Mouse (Mus musculus): ENCODE data around the gene Jmy. TPM values are rescaled to one million over a fixed set of nuclear protein-coding genes. Genes with fewer than 3 reads are reported as not detected.
A peak's percentile ranks its signal among the peaks of the same experiment; 100 is the strongest.
"Not testable (repeated sequence)": the region's sequence is repeated elsewhere in the genome, so short reads cannot be mapped to it uniquely, and the experiment has no call there.

Jmy gene
- 10 to 100 TPM; 41.8 to 42.0 TPM for total RNA-seq (2021)
- long read RNA-seq, experiment 1, partial matches to known transcripts: 2 of 3 reads
- long read RNA-seq, experiment 1, other reads (novel, unspliced or antisense): 1 of 3 reads
- long read RNA-seq, experiment 2, full-length matches to known transcripts: 1 of 3 reads
- long read RNA-seq, experiment 2, partial matches to known transcripts: 0 of 3 reads
- long read RNA-seq, experiment 2, other reads (novel, unspliced or antisense): 2 of 3 reads

DNA sequence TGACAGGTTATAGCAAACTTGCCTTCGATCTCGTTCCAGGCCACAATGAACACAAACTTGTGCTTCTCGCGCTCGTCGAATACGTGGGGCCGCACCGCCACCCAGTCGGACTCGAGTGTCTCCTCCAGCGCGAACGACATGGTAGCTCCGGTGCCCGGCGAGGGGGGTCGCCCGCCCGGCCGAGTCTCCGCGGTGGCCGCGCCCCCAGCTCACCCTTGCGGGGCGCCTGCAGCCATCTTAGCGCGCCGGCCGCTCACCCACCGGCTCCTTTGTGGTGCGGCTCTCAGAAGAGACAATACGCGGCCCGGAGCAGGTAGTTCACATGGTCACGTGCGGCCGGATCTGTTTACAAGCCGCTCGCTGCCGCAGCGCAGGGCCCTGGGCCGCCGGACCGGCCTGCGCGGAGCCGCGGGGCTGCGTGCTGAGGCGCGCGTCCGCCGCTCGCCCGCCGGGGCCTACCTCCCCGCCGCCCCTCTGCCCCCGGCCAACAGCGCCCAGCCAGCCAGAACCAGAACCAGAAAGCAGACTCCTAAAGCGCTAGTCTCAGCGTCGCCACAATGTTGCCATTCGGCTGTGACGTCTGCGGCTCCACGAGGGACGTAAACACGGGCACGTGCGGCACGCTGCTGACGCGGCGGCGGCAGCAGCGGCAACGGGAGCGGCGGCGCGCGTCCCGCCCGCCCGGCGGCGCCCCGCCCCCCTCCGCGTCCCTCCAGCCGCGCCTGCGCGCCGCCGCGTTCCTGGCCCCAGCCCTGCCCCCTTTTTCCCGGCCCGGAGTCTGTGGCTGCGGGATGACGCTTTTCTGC is at the start of gene Jmy:
Gene Jmy, minus strand, starts transcription at position 642 of the 806 bp plus-strand sequence.
- peak; percentile 79 to 86 for DNase-seq (ENCODE audit: low spot score in 2 of 2)

DNA sequence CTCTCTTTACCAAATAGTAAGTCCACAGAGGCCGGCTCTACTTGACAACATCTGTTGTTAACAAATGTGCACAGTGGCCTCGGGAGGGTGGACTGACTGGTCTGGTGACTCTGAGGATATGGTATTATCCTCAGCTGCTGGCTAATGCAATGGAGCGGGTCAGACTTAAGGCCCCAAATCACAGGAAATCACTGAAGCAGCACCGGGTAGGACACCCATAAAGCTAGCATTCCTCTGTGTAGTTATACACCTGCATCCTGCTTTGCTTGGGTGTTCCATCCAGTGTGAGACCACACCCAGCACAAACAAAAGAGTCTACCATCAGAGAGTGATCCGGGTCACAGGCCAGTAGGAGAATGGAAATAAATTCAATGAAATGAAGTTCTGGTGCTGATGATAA is 48.0 kb upstream of the Jmy start:
- no peak for DNase-seq (ENCODE audit: low spot score in 2 of 2)

DNA sequence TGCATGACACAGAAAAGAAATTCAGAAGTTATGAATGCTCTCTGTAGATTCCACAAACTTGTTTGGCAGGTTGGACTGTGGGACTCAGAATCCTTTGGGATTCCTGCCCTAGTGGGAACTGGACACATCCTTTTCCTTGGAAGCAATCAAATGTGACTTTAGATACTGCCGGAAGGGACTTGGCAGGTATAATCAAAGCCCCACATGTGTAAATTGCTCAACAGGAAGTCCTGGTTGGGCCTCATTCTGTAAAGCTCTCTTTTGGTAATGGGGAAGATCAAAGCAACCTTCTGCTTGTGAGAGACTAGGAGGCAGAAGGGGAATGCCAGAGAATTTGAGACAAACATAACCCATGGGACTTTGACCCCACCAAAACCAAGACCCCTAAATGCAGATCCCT is 46.4 kb upstream of the Jmy start:
- DNase-seq (ENCODE audit: low spot score in 2 of 2): no peak

DNA sequence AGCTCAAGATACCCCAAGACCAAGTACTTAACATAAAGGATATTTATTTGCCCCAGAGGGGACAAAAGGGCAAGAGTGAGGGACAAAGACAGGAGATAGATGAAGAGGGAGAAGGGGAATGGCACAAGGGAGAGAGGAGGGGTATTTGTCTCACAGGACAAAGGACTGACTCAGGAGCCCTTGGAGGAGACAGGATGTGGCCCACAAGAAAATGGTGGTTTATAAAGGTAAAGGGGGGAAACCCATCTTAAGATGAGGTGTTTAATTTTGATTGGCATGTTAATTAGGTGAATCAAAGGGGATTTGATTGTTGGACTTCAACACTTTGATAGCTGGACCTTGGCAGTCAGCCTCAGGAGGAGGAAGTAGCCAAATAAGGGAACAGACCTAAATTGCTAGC is 44.7 kb upstream of the Jmy start:
- DNase-seq (ENCODE audit: low spot score in 2 of 2): no peak

DNA sequence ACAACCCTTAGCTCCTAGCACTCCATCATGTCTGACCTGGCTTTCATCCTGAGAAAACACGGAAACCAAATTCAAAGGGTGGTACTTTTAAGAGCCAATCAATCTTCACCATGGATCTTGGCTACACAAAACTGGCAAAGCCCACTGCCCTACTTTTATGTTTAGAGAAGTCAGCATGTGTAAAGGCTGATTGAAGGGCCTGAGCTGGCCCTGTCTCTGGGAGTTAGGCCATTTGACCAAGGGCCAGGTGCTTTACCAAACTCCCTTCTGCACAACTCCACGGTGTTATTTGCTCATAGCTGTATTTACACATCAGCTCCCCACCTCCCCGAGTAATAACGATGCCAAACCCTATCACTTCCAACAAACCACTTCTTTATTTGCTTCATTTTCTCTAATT is 39.7 kb upstream of the Jmy start:
- DNase-seq (ENCODE audit: low spot score in 2 of 2): no peak

DNA sequence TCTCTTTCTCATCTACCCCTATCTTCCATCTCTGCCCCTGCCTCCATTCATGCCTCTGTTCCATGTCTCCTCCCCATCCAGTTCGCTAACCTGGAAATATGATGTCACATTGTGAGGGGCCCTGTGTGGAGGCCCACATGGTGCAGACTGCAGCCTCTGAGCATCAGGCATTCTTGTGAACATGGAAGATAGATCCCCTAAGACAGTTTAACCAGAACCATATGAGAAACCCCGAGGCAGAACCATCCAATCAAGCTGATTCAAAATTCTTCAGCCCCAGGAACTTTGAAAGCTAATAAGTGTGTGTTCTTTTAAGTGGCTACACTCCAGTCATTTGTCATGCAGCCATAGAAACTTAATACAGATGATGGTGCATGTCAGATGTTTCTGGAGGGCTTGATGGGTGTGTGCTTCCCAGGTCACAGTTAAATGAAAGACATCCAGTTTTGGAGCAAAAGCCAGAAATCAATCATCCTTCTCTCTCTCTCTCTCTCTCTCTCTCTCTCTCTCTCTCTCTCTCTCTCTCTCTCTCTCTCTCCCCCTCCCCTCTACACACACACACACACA is 19.2 kb upstream of the Jmy start:
- no peak for DNase-seq (ENCODE audit: low spot score in 2 of 2)

DNA sequence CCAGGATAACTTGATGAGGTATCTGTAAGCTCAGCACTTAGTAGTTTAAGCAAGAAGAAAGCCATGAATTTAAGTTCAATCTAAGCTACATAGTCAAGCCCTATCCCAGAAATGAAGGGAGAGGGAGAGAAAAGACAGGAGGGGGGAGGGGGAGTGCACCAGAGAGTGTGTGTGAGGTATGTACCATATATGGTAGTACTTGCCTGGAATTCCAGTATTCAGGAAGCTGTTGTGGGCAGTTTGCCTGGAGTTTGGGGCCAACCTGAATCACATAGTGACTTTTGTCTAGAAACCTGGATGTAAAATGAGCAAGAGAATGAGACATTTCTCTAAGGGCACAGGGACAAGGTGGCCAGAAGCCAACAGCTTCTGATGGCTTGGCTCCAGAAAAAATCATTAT is 17.6 kb upstream of the Jmy start:
- no peak for DNase-seq (ENCODE audit: low spot score in 2 of 2)

DNA sequence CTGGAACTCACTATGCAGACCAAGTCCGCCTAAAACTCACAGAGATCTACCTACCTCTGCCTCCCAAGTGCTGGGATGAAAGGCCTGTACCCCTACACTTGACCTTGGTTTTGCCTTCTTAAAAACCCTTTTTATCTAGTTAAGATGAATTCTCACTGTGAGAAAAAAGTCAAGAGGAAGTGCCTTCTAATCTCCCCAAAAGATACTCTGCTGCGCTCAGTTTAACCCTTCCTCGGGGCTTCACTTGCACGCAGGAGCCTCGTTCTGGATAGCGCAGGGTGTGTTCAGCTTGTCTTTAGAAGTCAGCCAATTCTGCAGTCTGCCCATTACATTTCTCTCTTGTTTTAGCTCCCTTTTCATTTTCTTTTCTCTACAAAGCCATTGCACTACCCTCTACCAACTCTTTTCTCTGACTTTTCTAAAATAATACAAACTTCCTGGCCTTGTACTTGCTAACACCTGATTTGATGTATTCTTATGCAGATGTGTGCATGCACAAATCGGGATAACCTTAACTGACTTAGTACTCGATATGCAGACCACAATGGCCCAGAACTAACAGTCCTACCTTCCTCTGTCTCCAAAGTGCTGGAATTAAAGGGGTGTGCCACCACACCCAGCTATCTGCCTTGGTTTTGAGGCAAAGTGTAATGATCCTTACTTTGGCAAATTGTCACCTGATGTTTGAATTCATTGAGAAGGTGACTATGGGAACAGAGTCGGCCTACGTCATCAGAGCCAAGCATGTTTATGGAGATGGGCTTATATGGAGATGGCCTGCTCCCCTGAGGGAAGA is 14.6 kb upstream of the Jmy start:
- DNase-seq (ENCODE audit: low spot score in 2 of 2): no peak

DNA sequence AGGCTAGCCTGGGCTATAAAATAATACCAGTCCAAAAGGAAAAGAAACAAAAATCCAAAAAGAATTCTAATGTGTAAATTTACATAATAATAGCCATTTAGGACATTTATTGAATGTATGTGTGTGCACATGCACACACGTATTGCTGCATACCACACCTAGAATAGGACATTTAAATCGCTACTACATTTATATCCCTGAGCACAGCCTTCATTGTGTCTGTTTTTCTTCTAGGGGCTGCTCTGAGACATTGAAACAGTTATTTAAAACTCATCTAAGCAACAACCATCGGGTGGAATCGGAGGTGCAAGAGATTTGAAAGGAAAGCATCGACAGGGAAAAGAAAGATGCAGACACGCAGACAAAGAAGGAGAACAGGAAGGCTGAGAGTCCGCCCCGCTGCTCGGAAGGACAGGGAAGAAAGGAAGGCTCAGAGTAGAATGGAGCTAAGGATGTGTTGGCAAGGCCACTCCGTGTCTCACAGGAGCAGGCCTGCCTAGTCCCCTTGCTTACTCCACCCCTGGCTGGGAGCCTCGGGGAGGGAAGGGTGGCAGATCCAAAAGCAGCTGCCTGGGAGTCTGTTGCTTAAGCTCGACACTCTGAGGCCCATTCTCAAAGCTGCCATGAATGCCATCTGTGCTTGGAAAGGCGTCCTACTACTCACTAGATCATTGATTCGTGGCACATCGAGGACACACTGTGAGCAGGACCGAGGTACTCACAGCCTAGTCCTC is 11.0 kb upstream of the Jmy start:
- peak; percentile 5 to 21 for DNase-seq (ENCODE audit: low spot score in 2 of 2)

DNA sequence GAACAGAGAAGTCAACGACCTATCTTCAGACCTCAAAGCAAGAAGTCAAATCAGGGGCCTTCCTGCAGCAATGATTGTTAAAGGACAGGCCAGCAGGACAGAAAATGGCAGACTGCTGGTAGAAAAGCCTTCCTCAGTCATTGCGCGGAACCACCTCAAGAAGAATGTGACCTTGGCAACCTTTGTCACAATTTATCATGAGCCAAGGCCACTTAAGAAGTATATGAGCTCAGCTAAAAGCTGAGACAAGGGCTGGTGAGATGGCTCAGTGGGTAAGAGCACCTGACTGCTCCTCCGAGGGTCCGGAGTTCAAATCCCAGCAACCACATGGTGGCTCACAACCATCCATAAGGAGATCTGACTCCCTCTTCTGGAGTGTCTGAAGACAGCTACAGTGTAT is 7.3 kb upstream of the Jmy start:
- DNase-seq (ENCODE audit: low spot score in 2 of 2): not testable (repeated sequence)

DNA sequence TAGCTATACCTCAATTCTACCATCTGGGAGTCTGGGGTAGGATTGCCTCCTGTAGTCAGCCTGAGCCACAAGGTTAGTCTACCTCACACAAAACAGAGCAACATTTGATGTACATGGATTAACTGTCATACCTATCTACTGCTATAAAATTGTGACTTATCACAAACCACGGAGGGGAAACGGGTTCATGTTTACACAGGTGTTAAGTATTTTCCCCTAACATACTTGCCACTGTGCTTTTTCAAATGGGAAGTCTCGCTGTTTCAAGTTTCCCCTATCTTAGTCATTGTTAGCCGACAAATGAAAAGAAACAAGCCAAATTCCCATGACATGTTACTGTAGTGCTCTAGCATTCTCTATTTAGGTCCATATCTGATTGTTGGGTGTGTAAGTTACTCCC is 2.1 kb upstream of the Jmy start:
- DNase-seq (ENCODE audit: low spot score in 2 of 2): no peak

DNA sequence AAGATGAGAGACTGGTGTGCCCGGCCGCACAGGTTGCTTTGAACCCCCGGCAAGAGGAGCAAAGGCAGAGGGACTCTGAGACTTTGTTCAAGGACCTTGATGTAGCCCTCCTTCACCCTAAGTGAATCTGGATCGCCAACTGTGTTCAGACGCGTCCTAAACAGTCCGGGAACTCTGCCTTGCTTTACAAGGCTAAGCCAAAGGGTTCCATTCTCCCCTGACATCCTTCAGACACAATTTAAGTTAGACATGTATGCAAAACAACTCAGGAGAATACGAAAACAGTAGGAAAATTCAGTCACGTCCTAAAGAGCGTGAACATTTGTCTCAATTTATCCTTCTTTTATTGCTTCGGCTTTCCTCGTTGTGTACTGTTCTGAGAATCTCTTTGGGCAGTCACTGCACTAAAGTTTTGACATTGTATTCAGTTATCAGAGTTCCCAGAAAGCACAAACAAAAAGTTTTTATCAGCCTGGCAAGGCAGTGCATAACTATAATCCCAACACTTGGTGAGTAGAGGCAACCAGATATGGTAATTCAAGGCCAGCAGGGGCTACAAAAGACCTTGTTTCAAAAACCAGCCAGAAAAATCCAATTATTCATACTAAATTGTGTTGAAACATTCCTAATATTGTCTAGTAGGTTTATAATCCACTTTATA is 495 bp upstream of the Jmy start:
- no peak for DNase-seq (ENCODE audit: low spot score in 2 of 2)

DNA sequence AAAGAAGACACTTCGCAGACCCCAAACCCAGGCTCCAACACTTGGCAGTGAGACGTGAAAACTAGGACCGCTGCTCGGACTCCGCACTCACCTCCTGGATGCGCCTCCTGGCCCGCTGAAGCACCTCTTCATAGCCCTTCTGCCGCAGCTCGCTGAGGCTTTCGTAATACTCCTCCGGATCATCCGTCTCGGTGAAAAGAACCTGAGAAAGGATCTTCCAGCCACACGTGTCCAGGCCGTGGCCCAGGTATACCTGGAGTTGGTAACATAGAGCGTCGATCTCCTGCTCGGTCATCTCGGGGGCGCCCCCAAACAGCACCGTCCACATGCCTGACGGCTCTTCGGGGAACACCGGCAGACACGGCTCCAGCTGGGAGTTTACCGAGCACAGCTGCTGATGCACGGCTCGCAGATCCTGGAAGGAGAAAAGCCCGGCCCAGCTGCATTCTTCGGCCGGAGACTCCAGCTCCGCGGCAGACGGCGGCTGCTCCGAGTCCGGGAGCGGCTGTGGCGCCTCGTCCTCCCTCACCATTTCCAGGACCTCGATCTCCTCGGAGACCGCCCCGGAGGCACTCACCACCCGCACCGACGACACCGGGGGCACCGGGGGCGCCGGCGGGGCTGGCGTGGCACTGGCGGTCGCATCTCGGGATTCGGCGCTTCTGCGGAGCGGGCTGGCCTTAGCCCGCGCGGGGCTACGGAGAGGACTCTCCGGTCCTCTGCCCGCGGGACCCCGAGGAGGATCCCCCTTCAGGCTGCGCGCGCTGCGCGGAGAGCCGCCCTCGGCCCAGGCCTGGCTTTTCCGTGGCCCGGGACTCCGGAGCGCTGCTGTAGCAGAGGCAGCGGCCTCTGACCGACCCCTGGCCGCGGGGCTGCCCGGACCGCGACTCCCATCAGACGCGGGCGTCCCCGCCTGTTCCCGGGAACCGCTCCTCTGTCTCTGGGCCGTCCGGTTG is 1.1 kb downstream of the Jmy start:
- peak; percentile 18 to 44 for DNase-seq (ENCODE audit: low spot score in 2 of 2)

DNA sequence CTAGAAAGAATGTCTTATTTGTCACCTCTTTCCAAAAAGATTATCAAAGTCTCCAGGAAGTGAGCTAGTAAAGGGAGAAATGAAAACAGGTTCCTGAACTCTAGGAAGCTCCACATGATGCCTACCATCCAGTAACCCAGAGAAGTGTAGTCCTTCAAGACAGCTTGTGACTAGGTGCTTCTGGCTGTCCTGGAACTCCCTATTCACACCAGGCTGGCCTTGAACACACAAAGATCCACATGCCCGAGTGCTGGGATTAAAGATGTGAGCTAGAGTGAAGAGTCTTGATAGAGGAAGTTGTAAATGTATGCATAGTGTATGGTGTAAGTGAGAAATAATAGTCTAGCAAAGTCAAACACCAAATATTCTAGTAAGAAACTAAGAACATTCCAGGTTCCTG is 2.6 kb downstream of the Jmy start:
- no peak for DNase-seq (ENCODE audit: low spot score in 2 of 2)

DNA sequence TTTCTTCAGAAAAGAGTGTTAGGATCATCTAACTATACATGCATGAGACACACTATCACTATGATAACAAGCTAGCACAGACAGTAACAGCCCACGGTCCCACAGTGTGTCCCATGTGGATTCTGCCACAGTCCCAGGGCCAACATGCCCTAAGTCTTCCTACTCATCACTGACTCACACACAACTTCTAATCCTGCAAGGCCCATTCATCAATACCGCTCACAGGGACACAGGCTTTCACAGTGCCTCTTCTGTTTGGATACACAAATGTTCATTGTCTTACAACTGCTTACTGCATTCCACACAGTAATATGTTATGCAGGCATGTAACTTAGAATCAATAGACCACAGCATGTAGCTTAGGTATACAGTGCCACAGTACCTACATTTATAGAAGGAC is 11.1 kb downstream of the Jmy start:
- DNase-seq (ENCODE audit: low spot score in 2 of 2): no peak

DNA sequence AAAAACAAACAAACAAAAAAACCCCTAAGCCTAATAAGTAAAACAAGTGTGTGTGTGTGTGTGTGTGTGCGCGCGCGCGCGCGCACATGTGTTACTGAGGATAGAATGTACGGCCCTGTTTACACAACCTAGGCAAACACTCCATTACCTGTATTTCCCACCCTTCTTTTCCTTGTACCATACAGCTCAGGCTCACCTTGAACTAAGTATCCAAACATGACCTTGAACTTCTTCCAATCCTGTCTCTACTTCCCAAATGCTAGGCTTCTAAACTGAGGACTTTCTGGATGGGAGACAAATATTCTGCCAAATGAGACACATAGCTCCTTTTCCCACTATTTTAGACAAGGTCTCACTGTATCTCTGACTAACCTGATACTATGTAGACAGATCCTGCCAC is 11.9 kb downstream of the Jmy start:
- no peak for DNase-seq (ENCODE audit: low spot score in 2 of 2)

DNA sequence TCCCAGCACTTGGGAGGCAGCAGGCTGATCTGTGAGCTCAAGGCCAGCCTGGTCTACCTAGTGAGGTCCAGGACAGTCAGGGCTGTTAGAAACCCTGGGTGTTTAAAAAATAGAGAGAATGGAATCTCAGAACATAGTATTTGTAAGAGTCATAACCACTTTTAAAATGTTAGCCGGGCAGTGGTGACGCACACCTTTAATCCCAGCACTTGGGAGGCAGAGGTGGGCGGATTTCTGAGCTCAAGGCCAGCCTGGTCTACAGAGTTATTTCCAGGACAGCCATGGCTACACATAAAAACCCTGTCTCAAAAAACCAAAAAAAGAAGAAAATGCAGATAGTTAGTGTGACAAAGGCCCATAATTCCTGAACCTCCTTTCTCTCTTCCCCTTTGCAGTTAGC is 15.3 kb downstream of the Jmy start:
- DNase-seq (ENCODE audit: low spot score in 2 of 2): no peak

DNA sequence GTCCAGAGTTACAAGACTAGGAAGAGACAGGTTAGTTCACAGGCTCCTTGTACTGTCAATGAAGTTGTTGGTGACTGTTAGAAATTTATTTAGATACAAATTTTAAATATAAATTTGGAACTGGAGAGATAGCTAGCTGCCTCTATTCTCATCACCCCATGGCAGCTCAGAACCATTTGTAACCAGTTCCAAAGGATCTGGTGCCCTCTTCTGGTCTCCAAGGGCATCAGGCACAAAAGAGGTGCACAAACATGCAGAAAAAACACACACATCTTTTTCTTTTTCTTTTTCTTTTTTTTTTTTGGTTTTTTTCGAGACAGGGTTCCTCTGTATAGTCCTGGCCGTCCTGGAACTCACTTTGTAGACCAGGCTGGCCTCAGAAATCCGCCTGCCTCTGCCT is 18.5 kb downstream of the Jmy start:
- no peak for DNase-seq (ENCODE audit: low spot score in 2 of 2)

DNA sequence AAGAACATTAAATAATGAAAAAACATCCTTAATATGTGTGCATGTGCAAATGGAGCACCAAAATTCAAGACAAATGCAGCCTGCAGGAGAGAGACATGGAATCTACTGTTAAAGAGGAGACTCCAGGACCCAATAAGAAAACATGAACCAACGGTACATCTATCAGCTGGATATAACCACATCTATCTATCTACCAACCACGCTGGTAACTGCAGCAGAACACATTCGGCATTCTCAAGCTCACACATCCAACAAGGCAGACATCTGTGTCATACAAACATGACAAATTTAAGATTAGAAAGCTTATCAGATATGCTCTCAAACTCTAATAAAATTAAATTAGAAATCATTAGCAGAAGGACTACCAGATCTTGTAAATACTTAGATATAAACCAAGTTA is 21.3 kb downstream of the Jmy start:
- DNase-seq (ENCODE audit: low spot score in 2 of 2): no peak

All from left cerebral cortex, adult 18-20 months (tissue).